Mouse (Mus musculus): ENCODE data around the gene Cap2.

- TF ChIP-seq CTCF (IDR thresholded peaks at IDR 0.05): no peak
- no peak for TF ChIP-seq POLR2A (IDR thresholded peaks at IDR 0.05; ENCODE audit: insufficient read depth, low read depth, low read length)
- no peak for TF ChIP-seq EP300 (IDR thresholded peaks at IDR 0.05; ENCODE audit: insufficient read depth, low read depth, low read length)
Measured at GRCm38 (mm10) chr13:46463764-46464163, 37.9 kb upstream of the Cap2 start.

Data from heart, adult 2 months (tissue).